Mouse (Mus musculus) G1E (cell line): Measurements from ENCODE around the gene Rassf5. TPM values are rescaled to one million over a fixed set of nuclear protein-coding genes. Genes with fewer than 3 reads are reported as not detected.

ENCODE experiments used
- ATAC-seq: 2 replicates; pipeline ENCODE4 v1.8.0; 2016; ENCODE audit warnings: mild to moderate bottlenecking; ENCODE audit not compliant: insufficient number of reproducible peaks, poor library complexity, low FRiP score, severe bottlenecking; ENCODE audit errors: extremely low read depth
- DNase-seq: peaks from one replicate; pipeline ENCODE4 v3.0.0; 2012; ENCODE audit warnings: low spot score
- H3K27me3 ChIP-seq: 2 replicates; pipeline ENCODE4 v1.6.1; 2012; ENCODE audit warnings: mild to moderate bottlenecking, low read length, inconsistent platforms; ENCODE audit not compliant: insufficient read depth
- H3K36me3 ChIP-seq: replicated peaks from 2 replicates; pipeline ENCODE3; 2012; ENCODE audit warnings: mild to moderate bottlenecking, inconsistent platforms
- H3K4me1 ChIP-seq: 2 replicates; pipeline ENCODE4 v1.6.1; 2012; ENCODE audit warnings: low read depth, low read length, inconsistent platforms, mixed read lengths; ENCODE audit not compliant: insufficient read depth
- H3K4me3 ChIP-seq: 2 replicates; pipeline ENCODE4 v1.5.1; 2012; ENCODE audit warnings: low read depth, mild to moderate bottlenecking, inconsistent platforms, low read length, moderate library complexity, mixed read lengths
- H3K9me3 ChIP-seq: replicated peaks from 2 replicates; pipeline ENCODE4 v1.6.1; 2012; ENCODE audit warnings: inconsistent platforms
- CTCF ChIP-seq: IDR thresholded peaks from 2 replicates; pipeline ENCODE4 v1.5.1; 2012; ENCODE audit warnings: low read depth, low read length, inconsistent platforms, mixed read lengths
- GATA1 ChIP-seq: IDR thresholded peaks from 2 replicates; pipeline ENCODE4 v1.6.1; 2012; ENCODE audit warnings: borderline replicate concordance, low read length, inconsistent platforms, mixed read lengths
- GATA2 ChIP-seq: IDR thresholded peaks from 2 replicates; pipeline ENCODE4 v1.6.1; 2012; ENCODE audit warnings: low read depth, low read length, inconsistent platforms, borderline replicate concordance
- POLR2AphosphoS5 ChIP-seq: IDR thresholded peaks from 2 replicates; pipeline ENCODE4 v1.6.1; 2012; ENCODE audit warnings: low read depth, low read length, inconsistent platforms; ENCODE audit not compliant: insufficient replicate concordance
- TAL1 ChIP-seq: conservative IDR thresholded peaks from 2 replicates; pipeline ENCODE4 v1.6.1; 2012; ENCODE audit warnings: low read depth, low read length, inconsistent platforms, mixed read lengths
- polyA plus RNA-seq: library from polyadenylated mRNA; stranded (reverse); fragments of >175 nt; gene quantifications from 2 replicates; pipeline ENCODE4 v1.2.3, GENCODE M21; 2012
- total RNA-seq, 2 experiments: library from RNA; stranded (forward) in 1 of 2; stranded (reverse) in 1 of 2; fragments of 200-1000 nt in 1 of 2; fragments of >200 nt in 1 of 2; fragmentation: Nextera tagmentation in 1 of 2; gene quantifications; 2 replicates each; pipeline ENCODE4 v1.2.3; 2014 to 2017

The Rassf5 gene
- total and polyA plus RNA-seq, 3 experiments: 0.51 to 3.5 (median 0.75) TPM

- H3K36me3 ChIP-seq: peaks cover 40% of the 10 kb centered on the region
- peaks cover 13% of the 10 kb centered on the region for H3K4me1 ChIP-seq
- TF ChIP-seq GATA1 (no peak), TAL1 (no peak), GATA2 (no peak), CTCF (peak; percentile 93), POLR2AphosphoS5 (no peak)
- ATAC-seq (peak; percentile 31; the same call in 1 of the 2 replicates), DNase-seq (peak; percentile 68)
- H3K9me3 ChIP-seq: no peaks in the 10 kb centered on the region
- no peak overlapping the region for H3K4me3 ChIP-seq
- peaks cover 35% of the 10 kb centered on the region for H3K27me3 ChIP-seq
Observed at GRCm38 (mm10) chr1:131181642-131182527, 63.2 kb downstream of the Rassf5 start.

- peaks cover 55% of the 10 kb centered on the region for H3K36me3 ChIP-seq
- no peak for TF ChIP-seq POLR2AphosphoS5
- TF ChIP-seq GATA2: no peak
- no peak for TF ChIP-seq GATA1
- TF ChIP-seq TAL1: no peak
- TF ChIP-seq CTCF: no peak
Observed at GRCm38 (mm10) chr1:131180386-131180785, 64.7 kb downstream of the Rassf5 start.

GRCm38 (mm10) chr1:131178083-131178482, 67.0 kb downstream of the Rassf5 start:
- no peak for TF ChIP-seq TAL1
- no peak for TF ChIP-seq CTCF
- no peak for TF ChIP-seq GATA1
- no peak for TF ChIP-seq GATA2
- TF ChIP-seq POLR2AphosphoS5: no peak
- Histone ChIP-seq H3K36me3 (peaks cover 78% of the 10 kb centered on the region), H3K4me1 (peaks cover 9% of the 10 kb centered on the region), H3K9me3 (no peaks in the 10 kb centered on the region), H3K27me3 (peaks cover 9% of the 10 kb centered on the region), H3K4me3 (no peak overlapping the region)
- ATAC-seq (no peak), DNase-seq (no peak)

More at GRCm38 (mm10) chr1:131180386-131180785, 64.7 kb downstream of the Rassf5 start:
- Histone ChIP-seq H3K4me1 (peaks cover 11% of the 10 kb centered on the region), H3K4me3 (no peak overlapping the region), H3K27me3 (peaks cover 22% of the 10 kb centered on the region), H3K9me3 (no peaks in the 10 kb centered on the region)
- DNase-seq (no peak), ATAC-seq (no peak)

GRCm38 (mm10) chr1:131177249-131177648, 67.8 kb downstream of the Rassf5 start:
- no peak overlapping the region for H3K4me3 ChIP-seq
- no peak for TF ChIP-seq POLR2AphosphoS5
- TF ChIP-seq TAL1: no peak
- TF ChIP-seq GATA2: no peak
- TF ChIP-seq CTCF: no peak
- no peak for TF ChIP-seq GATA1
- H3K36me3 ChIP-seq: peaks cover 86% of the 10 kb centered on the region
- DNase-seq (no peak), ATAC-seq (no peak)
- no peaks in the 10 kb centered on the region for H3K9me3 ChIP-seq
- H3K4me1 ChIP-seq: peaks cover 7% of the 10 kb centered on the region
- H3K27me3 ChIP-seq: 0 out of 2 replicates have a peak, but pooled peaks cover under 1% of the 10 kb centered on the region

GRCm38 (mm10) chr1:131175819-131176218, 69.2 kb downstream of the Rassf5 start:
- Histone ChIP-seq H3K4me1 (peaks cover 2% of the 10 kb centered on the region), H3K27me3 (no peaks in the 10 kb centered on the region), H3K36me3 (peaks cover 95% of the 10 kb centered on the region), H3K9me3 (no peaks in the 10 kb centered on the region), H3K4me3 (no peak overlapping the region)
- no peak for ATAC-seq
- TF ChIP-seq GATA1 (no peak), POLR2AphosphoS5 (no peak), TAL1 (no peak), CTCF (no peak), GATA2 (no peak)
- no peak for DNase-seq

- ATAC-seq (no peak), DNase-seq (no peak)
- peaks cover 4% of the 10 kb centered on the region for H3K4me1 ChIP-seq
- no peak overlapping the region for H3K4me3 ChIP-seq
- H3K9me3 ChIP-seq: no peaks in the 10 kb centered on the region
- peaks cover 95% of the 10 kb centered on the region for H3K36me3 ChIP-seq
- no peaks in the 10 kb centered on the region for H3K27me3 ChIP-seq
- TF ChIP-seq GATA2: no peak
- no peak for TF ChIP-seq GATA1
Observed at GRCm38 (mm10) chr1:131175189-131175588, 69.9 kb downstream of the Rassf5 start.
